Mouse (Mus musculus) liver, embryonic 14.5 days (tissue): ENCODE data around the gene Rasgrp2. TPM values are rescaled to one million over a fixed set of nuclear protein-coding genes. Genes with fewer than 3 reads are reported as not detected.

ENCODE experiments used
- ATAC-seq: fragments of 200-750 bp; cut with Nextera tagmentation; 2 replicates; pipeline ENCODE4 v1.8.0; 2017; ENCODE audit warnings: moderate number of reproducible peaks, mild to moderate bottlenecking, moderate library complexity; ENCODE audit not compliant: insufficient read depth
- DNase-seq, 3 experiments: peaks; one replicate each; pipeline ENCODE4 v3.0.0-alpha.2; 2012 to 2013; ENCODE audit warnings: low read depth in 3 of 3, low spot score in 3 of 3
- H3K27ac ChIP-seq: fragments of 300-500 bp; sonication (generic); 2 replicates; pipeline ENCODE4 v1.5.1; 2014; ENCODE audit warnings: moderate library complexity, mild to moderate bottlenecking, control low read depth, inconsistent platforms
- H3K27me3 ChIP-seq: fragments of 300-500 bp; sonication (generic); 2 replicates; pipeline ENCODE4 v1.6.1; 2014; ENCODE audit warnings: mild to moderate bottlenecking, low read length, moderate library complexity; ENCODE audit not compliant: control insufficient read depth, insufficient read depth
- H3K36me3 ChIP-seq: fragments of 300-500 bp; sonication (generic); replicated peaks from 2 replicates; pipeline ENCODE4 v1.6.1; 2014; ENCODE audit warnings: low read depth; ENCODE audit not compliant: control insufficient read depth, insufficient read depth
- H3K4me1 ChIP-seq, 2 experiments: fragments of 200-500 bp in 1 of 2; fragments of 300-500 bp in 1 of 2; sonication (generic) in 1 of 2; replicated peaks; 2 replicates each; pipeline ENCODE4 v1.6.1; 2012 to 2014; ENCODE audit warnings: antibody characterized with exemption in 1 of 2, inconsistent platforms in 1 of 2, low read length in 1 of 2; ENCODE audit not compliant: control insufficient read depth in 2 of 2, insufficient read depth in 2 of 2
- H3K4me2 ChIP-seq: fragments of 300-500 bp; sonication (generic); 2 replicates; pipeline ENCODE4 v1.6.1; 2014; ENCODE audit warnings: low read depth, mild to moderate bottlenecking, control low read depth, moderate library complexity
- H3K4me3 ChIP-seq, 2 experiments: fragments of 200-500 bp in 1 of 2; fragments of 300-500 bp in 1 of 2; sonication (generic) in 1 of 2; 2 replicates each; pipeline ENCODE4 v1.5.1; 2012 to 2014; ENCODE audit warnings: low read depth in 2 of 2, low read length in 2 of 2, mild to moderate bottlenecking in 2 of 2, control low read depth in 1 of 2, inconsistent platforms in 1 of 2, moderate library complexity in 1 of 2; ENCODE audit not compliant: insufficient read depth in 1 of 2
- H3K9ac ChIP-seq: fragments of 300-500 bp; sonication (generic); replicated peaks from 2 replicates; pipeline ENCODE4 v1.6.1; 2014; ENCODE audit warnings: mild to moderate bottlenecking, control low read depth, moderate library complexity
- H3K9me3 ChIP-seq: fragments of 300-500 bp; sonication (generic); 2 replicates; pipeline ENCODE4 v1.6.1; 2016; ENCODE audit warnings: low read length, mixed read lengths; ENCODE audit not compliant: control insufficient read depth
- CTCF ChIP-seq: IDR thresholded peaks from 2 replicates; pipeline ENCODE4 v1.5.1; 2016; ENCODE audit warnings: antibody characterized with exemption, low read depth, control low read depth
- EP300 ChIP-seq: IDR thresholded peaks from 2 replicates; pipeline ENCODE4 v1.6.1; 2016; ENCODE audit warnings: antibody characterized with exemption, low read depth
- WGBS: fragments of 180-500 bp; shearing (Covaris S2); extraction: QIAGEN DNeasy Blood & Tissue Kit; methylation state at CpG from one replicate; pipeline ENCODE4 v1.1.7; 2014; ENCODE audit not compliant: insufficient replicate concordance; 5-methylcytosine and 5-hydroxymethylcytosine counted together
- polyA plus RNA-seq, 2 experiments: library from polyadenylated mRNA; depleted of rRNA in 1 of 2; stranded (reverse) in 1 of 2; unstranded in 1 of 2; fragments of >200 nt; fragmentation: Nextera tagmentation in 1 of 2; extraction: Ambion mirVana in 1 of 2; gene quantifications; 2 replicates each; pipeline versions ENCODE4 v1.2.1 to v1.2.3; 2012 to 2014

The Rasgrp2 gene
- polyA plus RNA-seq, 2 experiments: 74.5 to 76.3 TPM

GRCm38 (mm10) chr19:6400096-6401086, 1.3 kb downstream of the Rasgrp2 start:
- H3K27ac ChIP-seq: no peak overlapping the region
- WGBS: 1% methylated on average over 29 of the region's 29 CpGs
- TF ChIP-seq EP300 (no peak), CTCF (no peak)
- ATAC-seq (no peak), DNase-seq (no peak)
- peaks cover 32% of the 10 kb centered on the region for H3K27me3 ChIP-seq
- H3K9me3 ChIP-seq: no peaks in the 10 kb centered on the region
- peak overlapping the region; percentile 79 for H3K4me2 ChIP-seq
- H3K4me1 ChIP-seq: peaks cover 0 to 9% of the 10 kb centered on the region in 2 experiments; a peak in 2 of 4 replicates
- H3K9ac ChIP-seq: no peak overlapping the region
- H3K36me3 ChIP-seq: no peaks in the 10 kb centered on the region
- peak overlapping the region; percentile 31 to 58 for H3K4me3 ChIP-seq

- no peak overlapping the region for H3K27ac ChIP-seq
- TF ChIP-seq EP300 (no peak), CTCF (peak; percentile 91)
- H3K9ac ChIP-seq: no peak overlapping the region
- ATAC-seq (peak; percentile 59), DNase-seq (peak in 2 of 3 experiments; percentile 47 to 49)
- peak overlapping the region; percentile 79 for H3K4me2 ChIP-seq
- WGBS: 0% methylated on average over 27 of the region's 32 CpGs
- H3K36me3 ChIP-seq: no peaks in the 10 kb centered on the region
- H3K4me1 ChIP-seq: peaks cover 0 to 9% of the 10 kb centered on the region in 2 experiments; a peak in 2 of 4 replicates
- peak overlapping the region; percentile 36 to 58 for H3K4me3 ChIP-seq
- H3K27me3 ChIP-seq: peaks cover 32% of the 10 kb centered on the region
- H3K9me3 ChIP-seq: no peaks in the 10 kb centered on the region
These were observed 2.1 kb downstream of the Rasgrp2 start for GRCm38 (mm10) chr19:6401131-6401815.

GRCm38 (mm10) chr19:6401951-6402350, 2.8 kb downstream of the Rasgrp2 start:
- H3K4me2 ChIP-seq: peak overlapping the region; percentile 79
- H3K4me1 ChIP-seq: peaks cover 0 to 9% of the 10 kb centered on the region in 2 experiments; a peak in 2 of 4 replicates
- H3K27ac ChIP-seq: no peak overlapping the region
- peaks cover 32% of the 10 kb centered on the region for H3K27me3 ChIP-seq
- H3K9me3 ChIP-seq: no peaks in the 10 kb centered on the region
- H3K9ac ChIP-seq: no peak overlapping the region
- H3K4me3 ChIP-seq: peak overlapping the region; percentile 36 to 58
- ATAC-seq (peak; percentile 30), DNase-seq (no peak)
- H3K36me3 ChIP-seq: no peaks in the 10 kb centered on the region
- no peak for TF ChIP-seq CTCF
- TF ChIP-seq EP300: no peak
- under 1% methylated on average over 9 of the region's 9 CpGs for WGBS

- TF ChIP-seq CTCF: no peak
- TF ChIP-seq EP300: no peak
- H3K9ac ChIP-seq: no peak overlapping the region
- ATAC-seq (no peak), DNase-seq (no peak)
- peaks cover 0 to 7% of the 10 kb centered on the region in 2 experiments; a peak in 2 of 4 replicates for H3K4me1 ChIP-seq
- H3K36me3 ChIP-seq: no peaks in the 10 kb centered on the region
- no peak overlapping the region for H3K27ac ChIP-seq
- 79% methylated on average over 10 of the region's 10 CpGs for WGBS
- H3K4me3 ChIP-seq: no peak overlapping the region
- H3K27me3 ChIP-seq: peaks cover 26% of the 10 kb centered on the region
- no peaks in the 10 kb centered on the region for H3K9me3 ChIP-seq
- H3K4me2 ChIP-seq: no peak overlapping the region
These were observed 4.7 kb downstream of the Rasgrp2 start for GRCm38 (mm10) chr19:6403869-6404268.

- ATAC-seq (no peak), DNase-seq (no peak)
- H3K4me3 ChIP-seq: no peak overlapping the region
- H3K9ac ChIP-seq: no peak overlapping the region
- H3K4me2 ChIP-seq: no peak overlapping the region
- no peak overlapping the region for H3K27ac ChIP-seq
- peaks cover 11% of the 10 kb centered on the region for H3K27me3 ChIP-seq
- H3K36me3 ChIP-seq: no peaks in the 10 kb centered on the region
- WGBS: 64% methylated on average over 10 of the region's 10 CpGs
- peaks cover 0 to 5% of the 10 kb centered on the region in 2 experiments; a peak in 2 of 4 replicates for H3K4me1 ChIP-seq
- TF ChIP-seq EP300 (no peak), CTCF (no peak)
- H3K9me3 ChIP-seq: no peaks in the 10 kb centered on the region
These were observed 6.3 kb downstream of the Rasgrp2 start for GRCm38 (mm10) chr19:6405433-6405832.
